Mouse (Mus musculus) forebrain, embryonic 15.5 days (tissue): Measurements from ENCODE around the gene Dusp8. TPM values are rescaled to one million over a fixed set of nuclear protein-coding genes. Genes with fewer than 3 reads are reported as not detected.

ENCODE experiments used
- ATAC-seq: fragments of 200-750 bp; cut with Nextera tagmentation; replicated peaks from 2 replicates; pipeline ENCODE4 v1.8.0; 2017; ENCODE audit warnings: mild to moderate bottlenecking, moderate TSS enrichment, moderate library complexity
- H3K27ac ChIP-seq: fragments of 300-500 bp; sonication (generic); replicated peaks from 2 replicates; pipeline ENCODE4 v1.5.1; 2015; ENCODE audit warnings: mild to moderate bottlenecking, inconsistent platforms
- H3K27me3 ChIP-seq: fragments of 300-500 bp; sonication (generic); 2 replicates; pipeline ENCODE4 v1.6.1; 2015; ENCODE audit warnings: inconsistent platforms
- H3K36me3 ChIP-seq: fragments of 300-500 bp; sonication (generic); 2 replicates; pipeline ENCODE4 v1.6.1; 2015; ENCODE audit warnings: mild to moderate bottlenecking, inconsistent platforms
- H3K4me1 ChIP-seq: fragments of 300-500 bp; sonication (generic); 2 replicates; pipeline ENCODE4 v1.6.1; 2015; ENCODE audit warnings: inconsistent platforms
- H3K4me2 ChIP-seq: fragments of 300-500 bp; sonication (generic); replicated peaks from 2 replicates; pipeline ENCODE4 v1.6.1; 2015; ENCODE audit warnings: mild to moderate bottlenecking, inconsistent platforms
- H3K4me3 ChIP-seq: fragments of 300-500 bp; sonication (generic); 2 replicates; pipeline ENCODE4 v1.5.1; 2015; ENCODE audit warnings: mild to moderate bottlenecking, inconsistent platforms
- H3K9ac ChIP-seq: fragments of 300-500 bp; sonication (generic); replicated peaks from 2 replicates; pipeline ENCODE4 v1.6.1; 2015; ENCODE audit warnings: mild to moderate bottlenecking, inconsistent platforms
- H3K9me3 ChIP-seq: fragments of 300-500 bp; sonication (generic); 2 replicates; pipeline ENCODE4 v1.6.1; 2016; ENCODE audit warnings: inconsistent platforms
- WGBS: fragments of 180-500 bp; shearing (Covaris S2); methylation state at CpG from one replicate; pipeline ENCODE4 v1.1.7; 2015; ENCODE audit warnings: mixed read lengths; 5-methylcytosine and 5-hydroxymethylcytosine counted together
- polyA plus RNA-seq: library from polyadenylated mRNA; unstranded; fragments of >200 nt; fragmentation: Nextera tagmentation; extraction: Ambion mirVana; gene quantifications from 2 replicates; pipeline ENCODE4 v1.2.1, GENCODE M21; 2015

Dusp8 gene
- polyA plus RNA-seq, 1 experiment from 2014 or later: 93.5 TPM

DNA sequence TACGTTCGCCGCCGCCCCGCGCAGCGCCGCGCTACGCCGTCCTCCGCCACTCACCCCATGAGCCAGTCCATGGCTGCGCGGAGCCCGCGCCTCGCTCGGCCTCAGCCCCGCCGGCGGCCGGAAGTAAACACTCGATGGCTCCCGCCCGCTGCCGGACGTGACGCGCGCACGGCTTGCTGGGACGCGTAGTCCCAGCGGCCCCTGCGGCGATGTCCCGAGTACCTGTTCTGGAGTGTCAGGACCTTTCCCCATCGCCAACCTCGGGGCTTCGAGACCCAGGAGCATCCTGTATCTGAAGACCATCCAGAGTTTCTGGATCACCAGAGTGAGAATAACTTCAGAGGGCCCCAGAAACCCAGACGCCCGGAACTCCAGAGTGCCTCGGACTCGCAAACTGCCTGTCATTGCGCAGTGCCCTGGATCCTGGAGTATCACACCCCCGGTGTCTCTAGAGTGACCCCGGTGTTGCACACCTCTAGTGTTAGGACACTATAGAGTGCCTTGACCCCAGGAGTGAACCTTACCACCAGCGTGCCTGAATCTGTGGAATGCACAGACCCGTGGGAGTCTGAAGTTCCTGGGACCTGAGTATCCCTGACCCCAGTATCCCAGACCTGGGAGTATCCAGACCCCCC lies 34.6 kb downstream of the Dusp8 start, which contains the start of gene Mob2:
Gene Mob2 (minus strand): TSS at position 135 of the 635 bp plus-strand sequence.
- Histone ChIP-seq H3K4me1 (peaks cover 24% of the 10 kb centered on the region), H3K27me3 (no peaks in the 10 kb centered on the region), H3K36me3 (0 out of 2 replicates have a peak, but pooled peaks cover 2% of the 10 kb centered on the region), H3K27ac (peak within 1 kb of the TSS; percentile 47), H3K4me3 (peak within 1 kb of the TSS; percentile 69), H3K4me2 (peak within 1 kb of the TSS; percentile 94), H3K9ac (peak within 1 kb of the TSS; percentile 69), H3K9me3 (no peaks in the 10 kb centered on the region)
- WGBS: 0% methylated on average over 49 of the region's 49 CpGs
- ATAC-seq: peak; percentile 96

DNA sequence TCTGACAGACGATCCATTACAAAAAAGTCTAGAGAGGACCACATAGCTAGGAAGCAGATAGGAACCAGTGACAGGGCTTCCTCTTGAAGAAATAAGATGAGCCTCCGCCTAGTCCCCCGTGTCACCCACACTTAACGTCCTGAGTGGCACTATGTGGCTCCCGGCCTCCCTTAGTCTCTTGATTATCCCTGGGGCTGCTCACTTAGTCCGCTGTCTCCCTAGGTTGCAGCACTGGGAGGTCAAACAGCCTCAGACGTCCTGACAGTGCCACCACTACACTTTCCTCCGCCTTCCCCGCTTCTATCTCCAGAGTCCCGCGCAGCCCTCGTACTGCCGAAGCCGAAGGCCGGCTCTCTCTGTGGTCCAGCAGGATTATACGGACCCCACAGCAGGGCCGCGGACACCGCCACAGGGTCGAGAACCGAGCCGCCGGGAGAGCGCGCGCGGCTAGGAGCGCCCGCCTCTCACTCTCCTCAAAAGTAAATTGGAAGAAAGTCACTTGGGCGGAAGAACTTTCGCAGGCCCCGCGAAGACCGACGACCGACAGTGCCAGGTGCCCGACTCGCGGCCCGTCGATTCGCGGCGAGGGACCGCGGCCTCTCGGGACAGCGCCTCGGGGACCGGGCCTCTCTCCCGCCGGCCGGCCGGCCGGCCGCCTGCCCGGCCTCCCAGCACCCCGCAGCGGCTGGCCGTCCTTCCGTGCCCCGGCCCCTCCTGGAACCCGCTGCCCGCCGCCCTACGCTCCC lies 35.3 kb downstream of the Dusp8 start:
- Histone ChIP-seq H3K4me3 (peak overlapping the region; percentile 69), H3K9ac (peak overlapping the region; percentile 69), H3K4me1 (peaks cover 24% of the 10 kb centered on the region), H3K36me3 (0 out of 2 replicates have a peak, but pooled peaks cover 2% of the 10 kb centered on the region), H3K27ac (peak overlapping the region; percentile 47), H3K4me2 (peak overlapping the region; percentile 94), H3K27me3 (no peaks in the 10 kb centered on the region), H3K9me3 (no peaks in the 10 kb centered on the region)
- WGBS: 2% methylated on average over 66 of the region's 66 CpGs
- peak; percentile 30; the same call in 1 of the 2 replicates for ATAC-seq

- Histone ChIP-seq H3K9ac (no peak overlapping the region), H3K27ac (no peak overlapping the region), H3K27me3 (no peaks in the 10 kb centered on the region), H3K4me2 (no peak overlapping the region), H3K9me3 (no peaks in the 10 kb centered on the region), H3K36me3 (peaks cover 5% of the 10 kb centered on the region; the same call in 1 of the 2 replicates), H3K4me1 (peaks cover 24% of the 10 kb centered on the region), H3K4me3 (no peak overlapping the region)
- WGBS: 74% methylated on average over 2 of the region's 2 CpGs
- ATAC-seq: no peak
Measured at GRCm38 (mm10) chr7:142059024-142059423, 36.6 kb downstream of the Dusp8 start.

DNA sequence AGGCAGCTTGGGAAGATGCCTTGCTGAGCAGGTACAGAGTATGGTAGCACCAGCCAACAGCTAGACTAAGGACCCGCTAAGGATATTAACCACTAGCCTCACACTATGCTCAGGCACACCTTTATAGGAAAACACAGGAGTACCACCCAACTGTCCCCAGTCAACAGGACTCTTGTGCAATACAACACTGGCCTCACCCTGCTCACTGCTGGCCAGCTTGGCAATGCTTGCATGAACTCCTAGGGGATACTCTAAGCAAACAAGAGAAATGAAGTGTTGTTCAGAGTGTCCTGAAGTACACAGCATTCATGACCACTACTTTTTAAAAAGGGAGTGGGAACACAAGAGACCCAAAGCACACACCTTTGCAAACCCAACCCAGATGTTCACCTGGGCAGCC lies 38.5 kb downstream of the Dusp8 start:
- 83% methylated on average over 1 of the region's 1 CpGs for WGBS
- Histone ChIP-seq H3K27me3 (no peaks in the 10 kb centered on the region), H3K27ac (no peak overlapping the region), H3K9ac (no peak overlapping the region), H3K9me3 (no peaks in the 10 kb centered on the region), H3K36me3 (peaks cover 5% of the 10 kb centered on the region; the same call in 1 of the 2 replicates), H3K4me1 (peaks cover 24% of the 10 kb centered on the region), H3K4me2 (no peak overlapping the region), H3K4me3 (no peak overlapping the region)
- ATAC-seq: no peak

DNA sequence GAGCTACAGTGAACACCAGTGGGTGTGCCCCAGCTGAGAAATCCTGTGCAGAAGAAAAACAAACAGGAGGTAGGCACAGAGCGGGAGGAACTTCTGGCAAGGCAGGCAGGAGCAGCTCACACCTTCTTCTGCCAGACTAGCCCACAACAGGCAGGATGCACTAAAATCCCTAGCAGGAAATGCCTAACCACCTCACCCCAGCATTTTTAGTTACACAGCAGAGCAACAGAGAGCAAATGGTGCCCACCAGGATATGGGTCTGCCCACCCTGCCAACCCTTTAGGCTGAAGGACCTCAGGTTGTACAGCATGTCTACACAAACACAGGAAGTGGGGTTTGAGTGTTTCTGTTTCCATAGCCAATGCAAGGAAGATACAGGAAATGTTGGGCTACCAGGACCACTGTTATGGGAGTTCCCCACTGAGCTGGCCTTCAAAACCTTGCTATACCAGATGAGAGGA lies 39.0 kb downstream of the Dusp8 start:
- Histone ChIP-seq H3K27me3 (no peaks in the 10 kb centered on the region), H3K9ac (no peak overlapping the region), H3K9me3 (no peaks in the 10 kb centered on the region), H3K4me3 (no peak overlapping the region), H3K36me3 (peaks cover 5% of the 10 kb centered on the region; the same call in 1 of the 2 replicates), H3K4me1 (peaks cover 24% of the 10 kb centered on the region), H3K27ac (no peak overlapping the region), H3K4me2 (no peak overlapping the region)
- ATAC-seq: no peak
- 82% methylated on average over 1 of the region's 1 CpGs for WGBS

DNA sequence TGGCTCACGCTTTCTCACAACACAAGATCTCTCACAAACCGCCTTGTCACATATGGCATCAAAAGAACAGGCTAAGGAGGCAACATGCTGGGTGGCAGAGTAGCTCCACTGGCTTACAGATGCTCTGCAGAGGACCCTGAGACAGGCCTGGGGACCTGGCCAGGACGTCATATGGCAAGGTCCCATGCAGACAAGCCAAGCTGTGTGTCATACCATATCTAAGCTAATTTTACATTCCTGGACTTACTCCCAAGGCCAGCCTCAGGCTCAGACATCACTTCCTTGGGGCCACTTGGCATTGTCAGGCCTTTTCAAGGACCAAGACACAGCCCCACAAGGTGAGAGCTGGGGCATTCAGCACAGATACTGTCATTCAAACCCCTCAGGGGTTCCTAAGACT lies 40.2 kb downstream of the Dusp8 start:
- Histone ChIP-seq H3K9ac (no peak overlapping the region), H3K36me3 (peaks cover 5% of the 10 kb centered on the region; the same call in 1 of the 2 replicates), H3K9me3 (no peaks in the 10 kb centered on the region), H3K4me2 (no peak overlapping the region), H3K27me3 (no peaks in the 10 kb centered on the region), H3K4me3 (no peak overlapping the region), H3K27ac (no peak overlapping the region), H3K4me1 (peaks cover 19% of the 10 kb centered on the region)
- 91% methylated on average over 3 of the region's 3 CpGs for WGBS
- no peak for ATAC-seq

DNA sequence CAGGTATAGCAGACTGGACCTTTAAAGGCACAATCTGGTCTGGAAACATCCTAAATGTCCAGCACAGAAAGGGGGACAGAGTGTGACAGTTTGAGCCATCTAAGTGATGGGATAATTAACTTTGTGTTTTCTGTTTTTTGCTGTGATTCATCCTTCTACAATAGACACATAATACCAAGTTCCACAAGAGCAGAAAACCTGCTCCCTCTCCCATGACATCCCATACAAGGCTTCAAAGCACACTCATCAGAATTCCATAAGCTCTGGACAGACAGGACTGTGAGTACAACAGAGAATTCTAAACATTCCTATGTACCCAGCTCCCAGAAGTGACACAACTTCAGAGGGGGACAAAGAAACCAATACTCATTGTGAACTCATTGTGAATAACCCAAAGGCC lies 45.1 kb downstream of the Dusp8 start:
- no peaks in the 10 kb centered on the region for H3K4me1 ChIP-seq
- no peak for ATAC-seq
- H3K4me2 ChIP-seq: no peak overlapping the region

DNA sequence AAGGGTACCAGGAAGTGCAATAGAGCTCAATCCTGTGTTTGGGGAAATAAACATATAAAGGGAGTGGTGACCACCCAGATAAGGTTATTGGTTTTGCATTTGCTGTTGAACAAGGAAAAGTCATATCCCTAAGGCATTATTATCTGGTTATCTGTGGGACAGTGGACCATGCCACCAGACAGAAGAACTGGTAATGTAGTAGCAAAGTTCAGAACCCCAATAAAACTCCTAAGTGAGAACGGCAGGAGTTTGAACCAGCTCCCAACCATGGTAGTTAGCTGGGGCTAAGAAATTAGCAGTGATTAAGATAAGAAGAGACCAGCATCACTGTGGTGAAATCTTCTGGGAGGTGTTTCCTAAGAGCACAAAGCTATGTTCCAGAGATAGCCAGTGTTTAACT lies 49.7 kb downstream of the Dusp8 start:
- no peak for ATAC-seq

More for the DNA sequence above, 45.1 kb downstream of the Dusp8 start:
- no peak overlapping the region for H3K4me3 ChIP-seq
- no peak overlapping the region for H3K27ac ChIP-seq
- no peaks in the 10 kb centered on the region for H3K27me3 ChIP-seq
- H3K9ac ChIP-seq: no peak overlapping the region
- H3K36me3 ChIP-seq: peaks cover 2% of the 10 kb centered on the region; the same call in 1 of the 2 replicates
- H3K9me3 ChIP-seq: no peaks in the 10 kb centered on the region

DNA sequence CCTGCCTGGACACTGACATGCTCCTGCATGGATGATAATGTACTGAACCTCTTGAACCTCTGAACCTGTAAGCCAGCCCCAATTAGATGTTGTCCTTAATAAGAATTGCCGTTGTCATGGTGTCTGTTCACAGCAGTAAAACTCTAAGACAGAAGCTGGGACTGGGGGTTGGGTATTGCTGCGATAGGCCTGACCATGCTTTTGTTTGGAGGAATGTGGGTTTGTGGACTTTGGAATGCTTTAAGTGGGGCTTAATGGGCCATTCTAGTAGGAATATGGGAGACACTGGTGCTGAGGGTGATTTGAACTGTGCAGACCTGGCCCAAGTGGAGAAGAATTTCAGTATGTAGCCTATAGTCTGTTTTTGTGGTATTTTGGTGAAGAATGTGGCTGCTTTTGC lies 50.3 kb downstream of the Dusp8 start:
- no peak overlapping the region for H3K4me2 ChIP-seq
- H3K9ac ChIP-seq: no peak overlapping the region
- no peaks in the 10 kb centered on the region for H3K36me3 ChIP-seq
- no peaks in the 10 kb centered on the region for H3K27me3 ChIP-seq
- no peaks in the 10 kb centered on the region for H3K9me3 ChIP-seq
- no peak overlapping the region for H3K27ac ChIP-seq
- ATAC-seq: no peak
- H3K4me1 ChIP-seq: no peaks in the 10 kb centered on the region
- no peak overlapping the region for H3K4me3 ChIP-seq
- WGBS: 4% methylated on average over 2 of the region's 2 CpGs

More for the DNA sequence above, 49.7 kb downstream of the Dusp8 start:
- H3K9me3 ChIP-seq: no peaks in the 10 kb centered on the region
- H3K27ac ChIP-seq: no peak overlapping the region
- no peak overlapping the region for H3K9ac ChIP-seq
- no peaks in the 10 kb centered on the region for H3K36me3 ChIP-seq
- H3K4me3 ChIP-seq: no peak overlapping the region
- 90% methylated on average over 1 of the region's 1 CpGs for whole genome bisulfite sequencing
- no peaks in the 10 kb centered on the region for H3K4me1 ChIP-seq
- H3K27me3 ChIP-seq: no peaks in the 10 kb centered on the region
- H3K4me2 ChIP-seq: no peak overlapping the region

GRCm38 (mm10) chr7:142040756-142041155 lies 54.9 kb downstream of the Dusp8 start:
- H3K4me2 ChIP-seq: no peak overlapping the region
- H3K27ac ChIP-seq: no peak overlapping the region
- H3K9me3 ChIP-seq: no peaks in the 10 kb centered on the region
- ATAC-seq: no peak
- H3K4me1 ChIP-seq: no peaks in the 10 kb centered on the region
- no peak overlapping the region for H3K4me3 ChIP-seq
- H3K9ac ChIP-seq: no peak overlapping the region
- no peaks in the 10 kb centered on the region for H3K36me3 ChIP-seq
- H3K27me3 ChIP-seq: no peaks in the 10 kb centered on the region
- WGBS: 98% methylated on average over 3 of the region's 3 CpGs

GRCm38 (mm10) chr7:142037553-142038170 lies 58.0 kb downstream of the Dusp8 start:
- H3K9me3 ChIP-seq: no peaks in the 10 kb centered on the region
- no peak overlapping the region for H3K27ac ChIP-seq
- H3K4me1 ChIP-seq: no peaks in the 10 kb centered on the region
- H3K9ac ChIP-seq: no peak overlapping the region
- H3K27me3 ChIP-seq: no peaks in the 10 kb centered on the region
- ATAC-seq: peak; percentile 69; the same call in 1 of the 2 replicates
- H3K36me3 ChIP-seq: no peaks in the 10 kb centered on the region
- no peak overlapping the region for H3K4me2 ChIP-seq
- no peak overlapping the region for H3K4me3 ChIP-seq
- 81% methylated on average over 4 of the region's 4 CpGs for WGBS
